Mouse (Mus musculus): ENCODE data around the gene Sdc3.

Gene Sdc3

DNA sequence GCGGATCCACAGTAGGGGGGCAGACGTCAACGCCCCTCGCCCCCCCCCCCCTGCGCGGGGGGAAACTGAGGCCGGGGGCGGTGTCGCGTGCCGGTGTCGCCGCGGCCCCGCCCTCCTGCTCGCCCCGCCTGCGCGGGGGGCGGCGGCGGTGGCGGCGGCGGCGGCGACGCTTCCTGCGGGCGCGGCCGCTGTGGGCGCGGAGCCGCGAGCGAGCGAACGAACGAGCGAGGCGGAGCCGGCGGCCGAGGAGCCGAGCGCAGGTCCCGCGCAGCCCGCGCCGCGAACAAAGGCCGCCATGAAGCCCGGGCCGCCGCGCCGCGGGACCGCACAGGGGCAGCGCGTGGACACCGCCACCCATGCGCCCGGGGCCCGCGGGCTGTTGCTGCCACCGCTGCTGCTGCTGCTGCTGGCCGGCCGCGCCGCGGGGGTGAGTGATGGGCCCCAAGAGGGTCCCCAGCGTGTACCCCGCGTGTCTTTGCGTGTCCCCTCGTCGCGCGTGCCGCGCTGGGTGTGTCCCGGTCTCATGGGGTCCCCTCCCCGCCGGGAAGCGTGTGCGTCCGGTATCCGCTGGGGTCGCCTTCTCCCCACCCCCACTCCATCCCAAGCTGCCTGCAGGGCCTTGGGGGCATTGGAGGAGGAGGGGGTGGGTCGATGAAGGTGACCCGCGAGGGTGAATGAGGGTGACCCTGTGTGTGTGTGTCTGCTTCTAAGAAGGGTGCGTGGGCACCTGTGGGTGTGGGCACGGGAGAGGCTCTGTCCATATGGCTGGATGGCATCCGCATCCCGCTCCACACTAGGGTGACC lies at the start of gene Sdc3:
Sdc3 (plus strand) TSS at position 162 of the 804 bp plus-strand sequence.
- DNase-seq (ENCODE audit: low spot score in 2 of 2), result peak in 1 of 2 experiments; percentile 58

DNA sequence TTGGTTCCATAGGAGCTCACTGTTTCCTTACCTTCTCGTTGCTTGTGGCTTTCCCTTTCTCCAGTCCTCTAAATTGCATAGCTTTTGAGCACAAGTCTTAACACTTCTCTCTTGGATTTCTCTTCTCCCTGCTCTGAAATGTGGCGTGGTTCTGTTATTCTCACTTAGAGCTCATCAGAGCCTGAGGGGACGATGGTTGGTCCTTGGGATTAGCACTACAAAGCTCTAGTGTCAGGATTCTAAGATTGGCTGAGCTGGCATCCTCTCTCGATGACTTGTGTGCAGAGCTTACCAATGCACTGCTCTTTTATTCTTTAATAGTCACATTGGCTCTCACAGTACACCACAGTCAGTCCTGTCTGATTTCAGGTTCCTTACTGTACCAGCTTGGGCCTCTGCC lies 48.3 kb upstream of the Sdc3 start:
- DNase-seq (ENCODE audit: low spot score in 2 of 2), result peak in 1 of 2 experiments; percentile 50

DNA sequence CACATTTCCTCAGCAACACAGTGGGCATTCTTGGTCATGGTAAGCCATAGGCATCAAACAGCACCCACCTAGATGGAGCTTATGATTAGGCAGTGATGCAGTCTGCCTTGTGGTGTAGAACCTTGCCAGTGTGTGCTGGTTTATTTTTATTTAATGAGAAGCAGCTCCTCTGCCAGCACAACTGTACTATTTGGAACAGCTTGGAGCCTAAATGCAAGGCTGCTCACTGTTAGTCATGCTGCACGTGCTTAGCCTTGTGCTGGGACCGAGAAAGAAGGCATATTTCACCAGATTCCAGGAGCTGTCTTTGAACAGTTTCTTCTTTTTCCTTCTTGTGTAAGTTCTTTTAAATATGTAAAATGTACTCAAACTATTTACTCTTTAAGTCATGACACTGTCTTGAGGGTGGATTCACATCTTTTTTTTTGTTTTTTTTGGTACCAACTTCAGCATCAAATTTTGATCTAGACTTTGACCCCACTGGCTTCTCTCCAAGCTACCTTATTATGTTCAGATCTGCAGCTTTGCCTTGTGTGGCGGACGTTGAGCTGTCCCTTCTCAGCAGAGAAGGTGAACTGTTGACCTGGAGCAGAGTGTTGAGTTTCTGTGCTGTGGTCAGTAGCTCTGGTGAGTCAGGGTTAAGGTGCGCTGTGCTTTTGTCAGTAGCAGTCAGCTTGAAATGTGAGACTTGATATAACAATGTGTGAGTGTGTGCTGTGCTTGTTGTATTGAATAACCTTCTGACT lies 46.6 kb upstream of the Sdc3 start:
- peak; percentile 83 to 93 for DNase-seq (ENCODE audit: low spot score in 2 of 2)

DNA sequence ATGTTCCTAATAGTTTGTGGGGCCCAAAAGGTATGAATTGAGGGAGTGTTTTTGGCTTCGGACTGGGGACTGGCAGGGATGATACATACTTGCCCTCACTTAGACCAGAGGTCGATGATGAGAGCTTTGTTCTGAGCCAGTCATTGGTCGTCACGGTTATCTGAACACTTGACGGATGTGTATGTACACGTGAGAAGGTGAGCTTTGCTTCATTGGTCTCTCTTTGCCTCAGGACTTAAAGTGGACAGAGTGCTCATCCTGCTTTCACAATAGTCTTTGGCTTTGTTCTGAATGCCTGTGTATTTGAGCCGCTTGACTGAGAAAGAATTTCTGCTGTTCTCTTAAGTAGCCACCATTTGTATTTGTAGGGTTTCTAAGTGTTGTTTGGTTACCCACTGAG lies 42.8 kb upstream of the Sdc3 start:
- no peak for DNase-seq (ENCODE audit: low spot score in 2 of 2)

DNA sequence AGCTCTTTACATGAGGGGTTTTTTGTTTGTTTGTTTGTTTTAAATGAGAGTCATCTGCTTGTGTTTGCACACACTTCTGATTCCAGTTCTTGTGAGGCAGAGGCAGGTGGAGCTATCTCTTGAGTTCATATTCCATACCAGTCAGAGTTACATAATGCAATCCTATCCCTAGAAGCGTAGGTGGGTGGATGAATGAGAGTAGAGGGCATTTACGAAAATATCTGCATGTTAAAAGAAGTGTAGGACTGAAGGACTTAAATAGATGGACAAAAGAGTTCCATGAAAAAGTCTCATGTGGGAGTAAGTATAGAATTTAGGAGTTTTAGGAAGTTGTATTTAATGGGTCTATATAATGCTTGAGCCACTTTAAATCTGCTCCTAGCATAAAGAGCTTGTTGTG lies 40.4 kb upstream of the Sdc3 start:
- DNase-seq (ENCODE audit: low spot score in 2 of 2), result no peak

DNA sequence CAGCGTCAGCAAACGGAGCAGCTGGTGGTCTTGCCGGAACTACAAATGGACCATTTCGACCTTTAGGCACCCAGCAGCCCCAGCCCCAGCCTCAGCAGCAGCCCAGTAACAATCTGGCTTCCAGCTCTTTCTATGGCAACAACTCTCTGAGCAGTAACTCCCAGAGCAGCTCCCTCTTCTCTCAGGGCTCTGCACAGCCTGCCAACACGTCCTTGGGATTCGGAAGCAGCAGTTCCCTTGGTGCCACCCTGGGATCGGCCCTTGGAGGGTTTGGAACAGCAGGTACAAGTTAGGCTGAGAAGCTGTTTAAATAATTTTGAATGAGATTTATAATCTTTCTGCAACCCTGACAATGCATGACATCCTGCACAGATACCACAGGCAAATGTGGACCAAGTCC lies 39.7 kb upstream of the Sdc3 start:
- no peak for DNase-seq (ENCODE audit: low spot score in 2 of 2)

DNA sequence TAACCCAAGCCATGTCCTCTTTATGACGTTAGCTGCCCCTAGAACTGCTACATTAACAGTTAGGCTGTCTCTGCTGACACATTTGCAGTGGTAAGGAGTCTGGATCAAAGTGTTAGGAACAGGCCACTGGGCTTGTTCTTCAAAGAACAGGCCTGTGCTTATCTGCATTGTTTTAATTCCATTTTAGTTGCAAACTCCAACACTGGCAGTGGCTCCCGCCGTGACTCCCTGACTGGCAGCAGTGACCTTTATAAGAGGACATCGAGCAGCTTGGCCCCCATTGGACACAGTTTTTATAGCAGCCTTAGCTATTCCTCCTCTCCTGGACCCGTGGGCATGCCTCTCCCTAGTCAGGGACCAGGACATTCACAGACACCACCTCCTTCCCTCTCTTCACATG lies 38.6 kb upstream of the Sdc3 start:
- no peak for DNase-seq (ENCODE audit: low spot score in 2 of 2)

DNA sequence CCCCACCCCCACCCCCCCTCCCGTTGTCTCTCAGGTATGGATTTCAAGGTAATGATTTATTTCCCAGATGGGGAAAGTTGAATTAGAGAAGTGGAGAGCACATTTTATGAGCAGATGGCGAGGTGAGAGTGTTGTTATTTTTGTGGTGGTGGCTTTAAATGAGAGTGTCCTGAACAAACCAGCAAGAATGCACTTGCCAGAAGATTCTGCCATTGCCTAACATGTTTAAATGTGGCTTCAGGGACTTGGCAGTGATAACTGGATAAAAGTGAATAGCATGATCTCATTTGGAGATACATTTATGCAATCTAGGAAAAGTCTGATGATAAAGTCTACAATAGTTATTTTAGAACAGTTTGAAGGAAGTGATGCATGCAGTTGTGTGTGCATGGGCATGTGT lies 37.6 kb upstream of the Sdc3 start:
- DNase-seq (ENCODE audit: low spot score in 2 of 2), result no peak

DNA sequence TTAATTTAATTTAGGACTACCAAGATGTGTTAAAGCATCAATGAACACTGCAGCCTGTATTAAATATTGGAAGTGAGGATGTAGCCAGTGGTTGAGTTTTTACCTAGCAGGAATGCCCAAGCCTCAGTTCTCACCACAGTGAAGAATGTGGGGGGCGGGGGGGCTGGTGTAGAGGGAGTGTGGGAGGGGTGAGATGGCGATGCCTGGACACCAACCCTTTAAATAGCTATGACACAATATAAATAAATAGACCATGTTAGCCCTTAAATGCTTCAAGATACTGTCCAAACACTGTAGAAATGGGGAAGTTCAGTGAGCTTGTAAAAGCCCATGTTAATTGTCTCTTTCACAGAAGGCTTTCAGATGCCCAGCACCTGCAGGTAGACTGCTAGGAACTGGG lies 32.5 kb upstream of the Sdc3 start:
- DNase-seq (ENCODE audit: low spot score in 2 of 2), result no peak

DNA sequence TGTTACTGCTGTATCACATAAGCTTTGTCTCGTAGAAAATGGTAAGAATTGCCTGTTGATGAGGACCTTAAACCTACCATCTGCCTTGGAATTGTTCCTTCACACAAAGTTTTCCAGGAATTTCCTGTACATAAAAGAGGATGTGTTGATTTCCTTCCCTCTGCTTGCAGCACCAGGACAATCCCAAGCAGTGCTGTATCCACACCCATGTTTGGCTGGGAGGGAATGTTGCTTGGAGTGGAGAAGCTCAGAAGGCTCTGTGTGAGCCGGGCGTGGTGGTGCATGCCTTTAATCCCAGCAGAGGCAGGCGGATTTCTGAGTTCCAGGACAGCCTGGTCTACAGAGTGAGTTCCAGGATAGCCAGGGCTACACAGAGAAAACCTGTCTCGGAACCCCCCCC lies 30.5 kb upstream of the Sdc3 start:
- DNase-seq (ENCODE audit: low spot score in 2 of 2), result no peak

DNA sequence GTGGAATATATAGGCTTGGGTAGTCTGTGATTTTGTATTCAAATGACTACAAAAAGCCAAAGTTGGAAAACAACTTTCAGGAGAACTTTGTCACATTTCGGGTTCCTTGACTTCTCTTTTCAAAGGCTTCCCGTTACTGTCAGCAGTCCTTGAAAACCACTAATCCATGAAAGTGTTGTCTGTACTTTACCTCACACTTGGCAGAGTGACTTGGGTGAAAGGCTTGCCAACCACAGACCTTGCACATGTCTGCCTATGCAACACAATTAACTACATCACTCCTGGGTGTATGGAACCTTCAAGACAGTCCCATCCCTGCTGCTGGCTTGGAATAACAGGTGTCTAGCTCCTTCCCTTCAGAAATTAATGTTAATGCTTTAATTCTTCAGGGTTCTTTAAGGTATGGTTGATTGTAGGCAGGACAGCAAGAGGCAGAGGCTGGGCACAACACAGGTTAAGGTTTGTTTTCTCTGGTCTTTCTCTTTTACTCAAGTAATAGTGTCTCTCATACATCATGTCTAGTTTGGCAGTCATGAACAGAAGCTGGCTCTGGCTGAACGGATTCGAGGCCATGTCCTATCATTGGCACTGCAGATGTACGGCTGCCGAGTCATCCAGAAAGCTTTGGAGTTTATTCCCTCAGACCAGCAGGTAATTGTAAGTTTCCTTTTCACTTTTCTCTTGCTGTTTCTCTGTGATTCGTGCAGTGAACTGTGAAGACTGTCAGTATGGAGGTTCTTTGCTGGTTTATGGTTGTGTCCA lies 26.8 kb upstream of the Sdc3 start:
- no peak for DNase-seq (ENCODE audit: low spot score in 2 of 2)

DNA sequence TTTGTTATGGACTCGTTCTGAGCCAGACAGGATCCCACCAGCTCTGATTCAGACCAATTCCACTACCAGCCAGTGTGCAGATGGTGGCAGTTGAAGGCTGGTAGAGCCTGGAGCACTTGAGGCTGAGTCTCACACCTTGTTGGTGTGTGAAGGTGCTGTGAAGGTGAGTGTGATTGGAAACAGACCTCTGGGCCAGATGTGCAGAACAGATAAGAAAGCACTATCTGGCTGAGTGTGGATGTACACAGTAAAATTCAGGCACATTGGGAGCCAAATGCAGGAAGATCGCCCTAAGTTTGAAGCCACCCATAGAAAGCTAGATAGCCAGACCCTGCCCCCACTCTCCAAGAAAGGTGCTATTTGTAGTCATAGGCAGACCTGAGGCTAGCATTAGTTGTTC lies 25.9 kb upstream of the Sdc3 start:
- no peak for DNase-seq (ENCODE audit: low spot score in 2 of 2)

DNA sequence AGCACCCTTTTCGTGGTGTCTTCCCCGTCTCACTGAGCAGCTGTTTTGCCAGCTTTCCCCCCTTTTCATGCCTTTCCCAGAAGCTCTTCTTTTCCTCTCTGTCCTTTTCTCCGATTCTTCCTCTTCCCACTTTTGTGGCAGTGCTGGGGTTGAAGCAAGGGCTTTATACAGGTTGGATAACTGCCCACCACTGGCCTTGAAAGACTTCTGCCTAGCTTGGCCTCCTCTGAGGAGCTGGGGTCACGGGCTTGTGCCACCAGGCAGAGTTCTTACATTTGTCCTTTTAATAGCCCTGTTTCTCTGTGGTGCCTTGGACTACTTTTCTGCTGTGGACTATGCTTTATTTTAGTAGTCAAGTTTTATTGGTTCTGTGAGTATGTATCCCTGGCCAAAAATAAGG lies 25.4 kb upstream of the Sdc3 start:
- DNase-seq (ENCODE audit: low spot score in 2 of 2), result no peak

DNA sequence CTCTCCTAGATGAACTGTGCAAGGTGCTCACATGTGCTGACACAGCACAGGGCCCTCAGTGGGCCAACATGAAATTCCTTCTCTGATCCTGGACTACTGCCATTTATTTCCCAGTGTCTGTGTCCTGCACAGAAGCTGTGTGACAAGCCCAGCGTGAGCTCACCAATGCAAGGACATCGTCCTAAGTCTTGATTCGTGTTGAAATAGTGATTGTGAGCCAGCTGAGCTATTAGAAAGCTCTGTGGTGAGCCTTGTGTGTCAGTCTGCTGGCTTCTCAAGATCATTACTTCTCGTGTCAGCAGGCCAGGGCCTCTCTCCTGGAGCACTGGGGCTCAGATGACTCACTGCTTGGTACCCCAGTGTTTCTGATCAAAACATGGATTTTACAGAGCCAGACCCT lies 18.4 kb upstream of the Sdc3 start:
- DNase-seq (ENCODE audit: low spot score in 2 of 2), result no peak

DNA sequence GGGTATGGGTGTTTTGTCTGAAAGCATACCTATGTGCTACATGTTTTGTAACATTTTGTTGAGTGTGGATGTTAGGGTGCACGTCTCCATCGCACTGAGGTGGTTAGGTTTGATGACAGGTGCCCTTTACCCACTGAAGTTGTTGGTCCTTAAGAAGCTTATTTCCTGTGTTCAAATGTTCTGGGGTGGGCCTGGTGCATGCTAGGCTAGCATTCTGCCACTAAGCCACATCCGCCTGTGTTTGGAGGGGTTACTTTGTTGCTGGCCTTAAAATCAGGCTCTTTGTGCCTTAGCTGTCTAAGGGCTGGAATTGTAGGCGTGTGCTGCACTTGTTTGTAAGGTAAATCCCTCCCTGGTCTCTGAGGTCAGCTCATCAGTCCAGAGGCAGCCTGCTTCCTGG lies 17.5 kb upstream of the Sdc3 start:
- no peak for DNase-seq (ENCODE audit: low spot score in 2 of 2)

DNA sequence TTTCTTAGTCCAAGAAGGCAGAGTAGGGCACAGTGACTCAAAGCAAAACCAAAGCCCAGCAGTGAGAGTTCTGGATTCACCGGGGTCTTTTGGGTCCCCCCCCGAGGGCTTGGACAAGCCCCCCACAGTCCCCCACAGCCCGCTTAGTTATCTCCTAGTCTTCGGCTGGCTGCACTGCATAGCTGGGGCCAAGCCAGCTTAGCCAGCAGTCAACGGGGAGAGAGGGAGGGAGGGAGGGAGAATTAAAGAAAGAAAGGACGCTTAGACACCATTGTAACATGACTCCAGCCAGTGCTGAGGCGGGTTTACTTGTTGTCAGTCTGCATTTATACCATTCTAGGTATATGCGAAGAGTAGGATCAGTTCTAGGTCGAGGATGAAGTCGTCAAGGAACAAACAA lies 14.7 kb upstream of the Sdc3 start:
- DNase-seq (ENCODE audit: low spot score in 2 of 2), result no peak

DNA sequence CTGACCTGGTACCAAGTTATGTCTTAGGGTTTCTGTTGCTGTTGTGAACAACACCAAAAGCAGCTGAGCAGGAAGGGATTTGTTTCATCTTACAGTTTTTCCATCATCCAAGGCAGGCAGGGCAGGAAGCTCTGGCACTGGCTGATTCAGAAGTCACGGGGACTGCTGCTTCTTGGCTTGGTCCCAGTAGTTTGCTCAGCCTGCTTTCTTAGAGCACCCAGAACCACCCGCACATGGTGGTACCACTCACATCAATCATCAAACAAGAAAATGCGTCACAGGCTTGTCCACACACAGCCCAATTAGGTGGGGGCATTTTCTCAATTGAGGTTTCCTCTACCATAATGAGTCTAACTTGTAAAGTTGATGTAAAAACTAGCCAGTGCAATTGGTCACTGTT lies 13.3 kb upstream of the Sdc3 start:
- DNase-seq (ENCODE audit: low spot score in 2 of 2), result no peak

DNA sequence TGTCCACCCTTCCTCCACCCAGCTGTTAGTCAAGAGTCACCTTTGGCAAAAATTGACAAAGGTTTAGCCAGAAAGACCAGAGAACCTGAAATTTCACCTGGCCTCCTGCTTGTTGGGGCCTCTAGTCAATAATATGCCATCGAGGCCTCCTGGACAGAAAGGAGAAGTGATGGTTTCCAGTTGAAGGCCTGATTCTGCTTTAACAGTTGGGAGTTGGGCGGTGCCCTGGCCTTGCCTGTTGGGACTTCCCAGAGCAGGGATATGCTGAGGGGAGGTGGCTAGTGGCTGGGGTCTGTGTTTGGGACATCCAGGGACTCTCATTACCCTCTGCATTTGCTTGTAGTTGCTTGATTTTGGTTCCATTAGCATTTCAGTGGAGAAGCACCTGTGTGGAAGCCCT lies 9.8 kb upstream of the Sdc3 start:
- DNase-seq (ENCODE audit: low spot score in 2 of 2), result no peak

DNA sequence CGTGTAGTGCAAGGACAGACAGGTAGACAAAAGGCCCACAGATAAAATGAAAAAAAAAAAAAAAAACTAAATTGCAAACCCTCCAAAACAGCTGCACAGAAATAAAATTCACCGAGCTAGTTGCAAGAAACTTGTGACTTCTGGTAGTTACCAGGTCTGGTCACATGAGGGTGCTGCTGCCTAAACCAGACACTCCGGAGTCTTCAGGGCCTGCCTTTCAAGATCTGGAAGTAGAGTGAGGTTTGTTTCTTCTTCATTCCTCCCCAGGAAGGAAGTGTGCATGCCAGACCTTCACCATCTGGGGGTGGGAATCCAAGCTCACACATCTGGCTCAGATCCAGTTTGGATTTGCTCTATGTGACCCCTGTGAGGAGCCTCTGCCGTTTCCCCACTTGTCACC lies 7.6 kb upstream of the Sdc3 start:
- peak in 1 of 2 experiments; percentile 76 for DNase-seq (ENCODE audit: low spot score in 2 of 2)

DNA sequence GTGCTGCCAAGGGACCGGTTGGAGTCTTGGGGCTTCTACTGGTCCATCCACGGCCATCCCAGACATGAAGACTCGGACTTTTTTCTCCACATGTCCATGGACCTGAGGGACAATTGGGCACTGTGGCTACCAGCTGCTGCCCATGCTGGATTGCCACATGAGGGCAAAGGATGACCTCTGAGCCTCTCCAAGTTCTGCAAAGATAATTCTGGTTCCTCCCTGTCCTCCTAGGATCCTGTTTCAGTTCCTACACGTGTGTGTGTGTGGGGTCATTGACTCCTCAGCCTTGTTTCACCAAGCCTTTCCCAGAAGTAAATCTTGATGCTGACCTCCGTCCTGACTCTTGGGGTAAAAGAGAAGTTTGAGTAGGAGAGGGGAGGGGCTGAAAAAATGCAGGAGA lies 4.8 kb upstream of the Sdc3 start:
- no peak for DNase-seq (ENCODE audit: low spot score in 2 of 2)

DNA sequence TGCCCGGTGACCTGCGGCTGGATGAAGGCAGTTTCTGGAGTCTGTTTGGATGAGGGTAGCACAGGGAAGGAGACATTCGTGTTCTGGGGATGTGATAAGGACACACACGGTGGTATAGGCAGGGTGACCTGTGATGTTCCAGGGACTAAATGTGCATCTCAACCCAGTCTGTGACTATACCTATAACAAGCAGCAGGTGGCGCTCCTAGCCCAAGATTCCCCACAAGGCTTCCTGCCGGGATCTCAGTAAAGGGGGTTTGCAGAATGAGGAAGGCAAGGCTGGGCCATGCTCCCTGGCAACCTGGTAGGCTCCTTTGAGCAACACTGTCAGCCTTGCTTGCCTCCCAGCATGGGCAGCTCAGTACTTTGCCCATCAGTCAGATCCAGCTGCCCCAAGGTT lies 2.2 kb upstream of the Sdc3 start:
- DNase-seq (ENCODE audit: low spot score in 2 of 2), result peak; percentile 87 to 91

DNA sequence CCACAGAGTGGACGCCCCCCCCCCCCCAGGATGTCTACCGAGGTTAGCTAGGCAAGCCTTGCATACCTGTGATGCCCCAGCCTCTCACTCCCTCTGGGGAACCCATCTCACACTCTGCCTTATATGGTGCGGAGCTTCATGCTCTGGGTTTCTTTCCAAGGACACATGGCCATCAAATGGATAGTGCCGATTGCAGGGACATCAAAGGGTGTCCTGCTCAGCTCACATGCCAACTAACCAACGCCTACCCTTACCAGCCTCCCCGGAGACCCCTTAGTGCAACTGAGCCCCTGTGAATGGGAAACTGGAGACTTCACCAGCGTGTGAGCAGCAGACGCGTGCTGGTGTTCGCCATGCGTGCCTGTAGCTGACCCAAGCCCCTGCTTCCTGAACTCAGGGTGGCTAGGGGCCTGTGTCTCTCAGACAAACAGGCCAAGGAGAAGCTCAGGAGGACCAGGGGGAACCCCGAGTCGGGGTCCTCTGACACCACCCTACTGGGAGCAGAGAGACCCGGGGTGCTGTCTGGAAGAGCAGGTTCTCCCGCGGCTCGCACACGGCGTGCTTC lies 444 bp upstream of the Sdc3 start:
- no peak for DNase-seq (ENCODE audit: low spot score in 2 of 2)

DNA sequence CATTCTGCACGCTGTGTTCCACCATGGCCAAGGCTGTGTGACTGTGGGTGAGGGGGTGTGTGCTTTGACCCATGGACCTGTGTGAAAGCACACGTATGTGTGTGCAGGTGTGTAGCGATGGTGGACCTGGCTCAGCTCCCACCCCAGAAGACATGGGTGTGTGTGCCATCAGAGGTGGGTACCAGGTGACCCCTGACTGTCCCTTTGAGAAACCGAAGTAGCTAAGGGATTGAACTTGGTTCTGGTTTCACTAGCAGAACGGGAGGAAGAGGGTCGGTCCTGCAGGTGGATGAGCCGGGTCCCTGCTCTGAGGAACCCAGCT lies 804 bp downstream of the Sdc3 start:
- no peak for DNase-seq (ENCODE audit: low spot score in 2 of 2)

Measured in right cerebral cortex, postnatal 10 days (tissue).